Mouse (Mus musculus): ENCODE measurements around the gene Dcaf4.
A peak's percentile ranks its signal among the peaks of the same experiment; 100 is the strongest.

Dcaf4 gene

DNA sequence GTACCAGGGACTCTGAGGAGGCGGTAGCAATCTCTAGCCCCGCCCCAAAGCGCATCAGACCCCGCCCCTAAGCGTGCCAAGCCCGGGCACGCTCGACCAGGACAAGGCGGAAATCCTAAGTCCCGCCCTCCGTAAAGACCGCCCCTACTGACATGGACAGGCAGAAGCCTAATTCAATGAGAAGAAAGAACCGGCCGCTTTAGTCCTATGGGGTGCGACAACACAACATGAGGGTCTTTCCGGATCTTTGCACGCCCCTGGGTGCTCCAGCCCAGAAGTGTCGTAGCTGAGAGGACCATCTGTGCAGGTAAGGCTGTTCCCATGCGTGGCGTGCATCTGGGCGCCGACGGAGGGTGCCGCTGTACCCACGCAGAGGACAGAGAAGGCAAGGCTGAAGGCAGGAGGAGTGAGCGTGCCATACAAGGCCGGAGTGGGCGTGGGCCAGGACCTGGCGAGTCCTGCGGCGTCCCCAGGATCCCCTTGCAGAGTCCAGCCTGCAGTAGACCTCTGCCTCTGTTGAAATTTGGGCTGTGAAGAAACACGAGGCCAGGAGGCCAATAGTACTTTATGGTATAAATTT, at the start of gene Dcaf4:
TSS of gene Dcaf4 (plus strand) at position 156 of the 580 bp plus-strand sequence.
- DNase-seq (ENCODE audit: low read depth in 1 of 2, low spot score in 2 of 2), result peak; percentile 83 to 91

- DNase-seq (ENCODE audit: low read depth in 1 of 2, low spot score in 2 of 2), result no peak
Measured at GRCm38 (mm10) chr12:83471760-83472159, 48.5 kb upstream of the Dcaf4 start.

DNA sequence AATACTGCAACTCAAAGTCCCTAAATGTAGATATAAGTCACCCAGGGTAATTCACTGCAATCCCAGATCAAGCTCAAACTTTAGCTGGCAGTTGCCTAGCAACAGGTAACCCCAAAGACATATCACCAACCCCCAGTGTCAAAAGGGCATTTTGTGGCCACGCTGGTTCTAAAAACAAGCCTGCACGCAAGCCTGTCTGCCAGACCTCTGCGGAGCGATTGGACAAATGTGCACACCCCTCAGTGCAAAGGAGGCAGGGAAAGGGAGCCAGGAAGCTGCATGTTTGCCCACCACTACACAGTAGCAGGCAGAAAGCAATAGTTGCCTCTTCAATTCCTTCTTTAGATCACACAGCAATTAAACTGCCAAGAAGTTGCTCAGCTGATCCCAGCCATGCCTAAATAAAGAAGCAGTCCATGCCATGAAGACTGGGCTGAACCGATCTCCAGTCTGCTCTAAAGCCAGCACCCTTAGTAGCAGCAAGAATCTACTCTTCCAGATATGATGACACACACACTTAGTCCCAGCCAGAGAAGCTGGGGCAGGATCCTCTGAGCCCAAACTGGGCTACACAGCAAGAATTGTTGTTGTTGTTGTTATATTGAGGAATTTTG, 46.2 kb upstream of the Dcaf4 start:
- no peak for DNase-seq (ENCODE audit: low read depth in 1 of 2, low spot score in 2 of 2)

DNA sequence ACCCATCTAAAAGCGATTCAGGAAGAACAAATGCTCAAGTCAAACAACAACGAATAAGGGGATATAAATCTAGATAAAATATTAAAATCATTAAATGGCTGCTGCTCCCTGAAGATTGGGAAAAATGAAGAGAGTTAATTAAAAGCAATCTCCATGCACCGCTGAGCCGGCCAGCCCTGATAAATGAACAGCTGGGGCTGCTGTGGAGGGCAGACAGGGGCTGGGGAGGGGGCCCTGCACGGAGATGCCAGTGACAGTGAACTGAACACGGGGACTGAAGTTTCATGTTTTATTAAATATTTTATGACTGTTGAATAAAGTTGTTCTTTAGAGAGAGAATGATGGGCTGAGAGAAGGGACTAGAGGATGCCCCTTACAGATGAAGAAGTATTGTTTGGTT, 44.8 kb upstream of the Dcaf4 start:
- no peak for DNase-seq (ENCODE audit: low read depth in 1 of 2, low spot score in 2 of 2)

- DNase-seq (ENCODE audit: low read depth in 1 of 2, low spot score in 2 of 2), result no peak
Measured at GRCm38 (mm10) chr12:83476277-83476676, 44.0 kb upstream of the Dcaf4 start.

DNA sequence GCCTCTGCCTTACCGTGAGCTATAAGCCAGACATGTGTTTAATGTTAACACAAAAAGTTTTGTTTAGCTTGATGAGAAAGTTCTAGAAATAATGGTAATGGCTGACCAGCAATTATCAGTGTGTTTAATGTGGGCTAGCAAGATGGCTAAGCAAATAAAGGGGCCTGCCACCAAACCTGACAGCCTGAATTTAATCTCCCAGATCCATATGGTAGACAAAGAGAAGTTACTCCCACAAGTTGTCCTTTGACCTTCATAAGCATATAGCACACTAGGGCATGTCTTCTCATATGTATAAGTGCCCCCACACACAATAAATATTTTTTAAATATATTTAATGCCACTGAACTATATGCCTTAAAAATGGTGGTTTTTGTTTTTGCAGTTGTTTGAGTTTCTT, 41.1 kb upstream of the Dcaf4 start:
- no peak for DNase-seq (ENCODE audit: low read depth in 1 of 2, low spot score in 2 of 2)

DNA sequence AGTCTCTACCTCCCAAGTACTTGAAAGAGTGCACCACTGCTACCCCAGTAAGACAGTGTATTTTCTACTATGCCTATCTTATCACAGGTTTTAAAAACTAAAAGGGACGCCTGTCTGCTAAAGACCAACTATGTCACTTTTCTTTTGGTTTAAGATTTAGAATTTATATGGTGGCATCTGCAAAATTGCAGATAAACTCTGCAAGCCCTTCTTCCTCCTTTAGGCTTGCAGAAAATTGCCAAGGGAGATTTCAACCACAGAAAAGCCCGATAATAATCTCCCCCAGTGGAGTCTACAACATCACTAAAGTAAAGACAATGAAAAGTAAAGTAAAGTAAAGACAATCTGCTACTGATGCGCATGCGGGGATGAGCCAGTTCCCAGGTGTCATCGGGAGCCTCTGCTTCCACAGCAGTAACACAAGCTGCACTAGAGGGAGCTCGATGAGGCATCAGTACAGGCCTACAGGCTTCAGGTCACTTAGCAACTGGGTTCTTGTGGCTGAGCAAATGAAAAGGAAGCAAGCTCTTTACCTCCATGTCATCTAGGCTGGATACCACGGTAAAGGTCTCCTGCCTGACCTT, 40.4 kb upstream of the Dcaf4 start:
- no peak for DNase-seq (ENCODE audit: low read depth in 1 of 2, low spot score in 2 of 2)

GRCm38 (mm10) chr12:83481439-83481838, 38.8 kb upstream of the Dcaf4 start:
- no peak for DNase-seq (ENCODE audit: low read depth in 1 of 2, low spot score in 2 of 2)

- no peak for DNase-seq (ENCODE audit: low read depth in 1 of 2, low spot score in 2 of 2)
Measured at GRCm38 (mm10) chr12:83483653-83484052, 36.6 kb upstream of the Dcaf4 start.

DNA sequence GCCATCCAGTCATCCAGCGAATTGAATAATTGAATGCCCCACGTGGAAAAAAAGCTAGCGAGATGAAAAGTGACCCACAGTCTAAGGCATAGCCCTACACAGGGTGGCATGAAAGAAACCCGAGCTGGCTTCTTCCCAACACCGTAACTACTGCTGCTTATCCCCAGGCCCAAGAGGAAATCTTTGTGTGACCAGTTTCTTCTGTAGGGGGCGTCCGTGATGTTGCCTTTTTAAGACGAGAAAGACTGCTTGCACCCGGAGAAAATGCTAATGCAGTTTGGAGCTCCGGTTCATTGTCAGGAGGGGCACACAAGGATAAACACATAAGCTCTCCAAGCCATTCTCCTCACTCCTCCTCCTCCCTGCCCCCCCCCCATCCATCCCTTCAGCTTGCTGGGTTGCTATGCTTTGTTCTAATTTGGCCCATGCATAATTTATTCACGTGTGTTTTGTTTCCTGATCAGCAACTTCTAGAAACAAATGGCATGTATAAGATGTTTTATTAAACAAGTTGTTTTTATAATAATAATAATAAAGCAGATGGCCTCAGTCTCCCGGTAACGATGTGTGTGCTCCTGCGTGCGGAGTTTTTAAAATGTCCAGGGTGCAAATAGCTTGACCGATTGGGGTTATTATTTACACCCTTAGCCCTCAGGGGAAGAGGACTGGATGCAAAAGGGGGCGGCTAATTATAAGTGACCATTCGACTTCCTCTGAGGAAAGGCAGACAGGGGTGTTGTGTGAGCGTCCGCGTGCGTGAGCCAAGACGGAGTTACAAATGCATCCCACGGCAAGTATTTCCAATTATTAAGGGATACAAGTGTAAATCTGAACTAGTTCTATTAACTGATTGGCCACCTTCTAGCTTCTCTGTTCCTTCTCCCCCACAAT, 35.2 kb upstream of the Dcaf4 start:
- no peak for DNase-seq (ENCODE audit: low read depth in 1 of 2, low spot score in 2 of 2)

DNA sequence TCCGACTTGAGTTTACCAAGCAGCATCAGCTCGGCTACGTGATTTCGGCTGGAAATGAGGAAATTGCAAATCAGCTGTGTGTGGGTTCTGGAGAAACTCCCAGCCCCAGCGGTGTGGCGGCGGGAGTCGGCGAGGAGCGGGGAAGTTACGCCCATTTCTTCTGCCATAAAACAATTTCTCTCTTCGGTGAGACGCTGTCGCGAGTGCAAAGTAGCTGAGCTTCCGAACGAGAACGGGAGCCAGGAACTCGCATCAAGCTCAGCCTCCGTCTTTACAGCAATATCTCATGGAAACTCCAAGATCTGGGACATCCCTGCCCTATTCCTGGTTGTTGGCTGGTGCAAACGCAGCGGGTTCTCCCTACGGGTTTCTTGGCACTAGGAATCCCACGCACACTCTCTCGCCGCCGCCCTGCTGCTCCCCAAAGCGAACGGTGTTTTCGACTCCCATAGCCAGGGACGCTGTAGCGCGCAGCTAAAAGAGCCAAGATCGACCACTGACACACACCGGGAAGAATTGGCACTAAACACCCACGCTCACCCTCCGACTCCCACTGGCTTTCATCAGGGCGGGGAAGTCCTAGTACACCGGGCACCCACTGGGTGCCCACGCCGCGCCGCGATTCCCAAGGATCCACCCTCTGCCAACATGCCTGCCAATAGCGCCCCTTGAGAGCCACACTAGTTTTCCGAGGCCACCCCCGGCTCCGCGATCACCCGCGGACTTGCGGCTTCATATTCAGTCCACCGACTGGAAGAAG, 34.2 kb upstream of the Dcaf4 start:
- peak in 1 of 2 experiments; percentile 5 for DNase-seq (ENCODE audit: low read depth in 1 of 2, low spot score in 2 of 2)

DNA sequence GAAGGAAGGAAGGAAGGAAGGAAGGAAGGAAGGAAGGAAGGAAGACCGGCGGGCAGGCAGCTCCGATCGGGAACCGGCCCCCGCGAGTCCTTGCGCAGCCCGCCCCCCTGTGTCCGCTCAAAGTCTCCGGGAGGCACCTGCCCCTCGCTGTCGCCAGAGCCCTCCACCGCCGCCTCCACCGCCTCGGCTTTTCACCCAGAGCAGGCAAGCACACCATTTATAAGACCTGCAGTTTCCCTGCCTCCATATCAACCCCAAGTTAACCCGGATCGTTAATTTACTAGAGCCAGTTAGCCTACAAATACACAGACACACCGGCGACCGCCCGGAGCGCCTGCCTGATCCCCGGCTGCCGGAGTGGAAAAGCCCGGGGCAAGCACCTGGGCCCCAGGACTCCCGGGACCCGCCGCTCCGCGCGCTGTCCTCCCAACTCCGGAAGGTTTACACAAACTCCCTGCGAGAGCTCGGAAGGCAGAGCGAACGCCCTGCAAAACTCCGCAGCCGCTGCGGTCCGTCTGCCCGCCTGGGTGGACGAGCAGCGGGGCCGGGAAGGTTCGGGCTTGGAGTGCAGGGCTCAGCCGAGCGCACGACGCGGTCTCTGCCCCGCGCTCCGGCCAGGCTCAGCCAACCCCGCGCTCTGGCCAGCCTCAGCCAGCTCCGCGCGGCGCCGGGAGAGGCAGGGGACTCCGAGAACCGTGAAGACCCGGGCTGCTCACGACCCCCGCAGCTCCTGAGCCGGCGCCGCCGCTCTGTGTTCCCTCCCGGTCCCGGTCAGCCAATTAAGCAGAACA, 33.4 kb upstream of the Dcaf4 start:
- DNase-seq (ENCODE audit: low read depth in 1 of 2, low spot score in 2 of 2), result no peak

DNA sequence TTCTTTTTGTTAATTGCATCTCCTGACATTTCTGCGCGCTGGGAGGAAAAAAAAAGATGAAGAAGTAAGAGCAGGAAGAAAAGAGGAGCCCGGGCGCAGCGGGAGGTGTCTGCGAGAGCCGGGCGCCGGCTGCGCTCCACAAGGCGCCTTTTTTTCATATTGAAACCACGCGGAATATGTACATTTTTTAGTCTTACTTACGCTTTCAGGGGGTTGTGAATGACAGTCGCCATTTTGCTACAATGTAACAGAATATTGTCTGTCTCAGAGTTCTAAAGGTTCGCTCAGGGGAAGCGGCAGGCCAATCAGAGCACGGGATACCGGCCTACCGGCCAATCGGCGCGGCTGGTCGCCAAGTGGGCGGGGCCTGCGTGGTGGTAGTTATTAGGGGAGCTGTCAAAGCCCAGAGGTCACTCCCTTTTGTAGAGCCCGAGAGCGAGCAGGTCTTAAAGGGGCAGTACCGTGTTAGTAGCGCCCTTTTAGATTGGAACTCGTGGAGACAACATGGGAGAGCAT, 32.7 kb upstream of the Dcaf4 start, which contains the start of gene Dpf3:
TSS of gene Dpf3 (minus strand) at position 241 of the 516 bp plus-strand sequence.
- DNase-seq (ENCODE audit: low read depth in 1 of 2, low spot score in 2 of 2), result peak; percentile 87 to 90

- no peak for DNase-seq (ENCODE audit: low read depth in 1 of 2, low spot score in 2 of 2)
Measured at GRCm38 (mm10) chr12:83488211-83488941, 31.9 kb upstream of the Dcaf4 start.

DNA sequence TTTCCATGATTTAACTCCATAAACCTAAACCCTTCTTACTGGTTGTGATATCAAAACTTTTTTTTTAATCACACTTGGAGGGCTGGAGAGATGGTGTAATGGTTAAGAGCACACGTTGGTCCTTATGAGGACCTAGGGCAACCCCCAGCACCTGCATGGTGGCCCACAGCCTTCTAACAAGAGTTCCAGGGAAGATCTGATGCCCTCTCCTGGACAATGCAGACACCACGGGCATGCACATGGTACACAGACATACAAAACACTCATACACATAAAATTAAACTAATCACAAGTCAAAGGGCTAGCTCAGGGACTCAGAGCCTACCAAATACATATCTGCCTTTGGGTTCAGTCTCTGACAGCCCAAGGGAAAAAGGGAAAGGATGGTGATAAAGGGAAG, 30.5 kb upstream of the Dcaf4 start:
- no peak for DNase-seq (ENCODE audit: low read depth in 1 of 2, low spot score in 2 of 2)

- no peak for DNase-seq (ENCODE audit: low read depth in 1 of 2, low spot score in 2 of 2)
Measured at GRCm38 (mm10) chr12:83491609-83492008, 28.7 kb upstream of the Dcaf4 start.

GRCm38 (mm10) chr12:83492808-83493207, 27.5 kb upstream of the Dcaf4 start:
- DNase-seq (ENCODE audit: low read depth in 1 of 2, low spot score in 2 of 2), result no peak

GRCm38 (mm10) chr12:83494196-83494595, 26.1 kb upstream of the Dcaf4 start:
- DNase-seq (ENCODE audit: low read depth in 1 of 2, low spot score in 2 of 2), result no peak

DNA sequence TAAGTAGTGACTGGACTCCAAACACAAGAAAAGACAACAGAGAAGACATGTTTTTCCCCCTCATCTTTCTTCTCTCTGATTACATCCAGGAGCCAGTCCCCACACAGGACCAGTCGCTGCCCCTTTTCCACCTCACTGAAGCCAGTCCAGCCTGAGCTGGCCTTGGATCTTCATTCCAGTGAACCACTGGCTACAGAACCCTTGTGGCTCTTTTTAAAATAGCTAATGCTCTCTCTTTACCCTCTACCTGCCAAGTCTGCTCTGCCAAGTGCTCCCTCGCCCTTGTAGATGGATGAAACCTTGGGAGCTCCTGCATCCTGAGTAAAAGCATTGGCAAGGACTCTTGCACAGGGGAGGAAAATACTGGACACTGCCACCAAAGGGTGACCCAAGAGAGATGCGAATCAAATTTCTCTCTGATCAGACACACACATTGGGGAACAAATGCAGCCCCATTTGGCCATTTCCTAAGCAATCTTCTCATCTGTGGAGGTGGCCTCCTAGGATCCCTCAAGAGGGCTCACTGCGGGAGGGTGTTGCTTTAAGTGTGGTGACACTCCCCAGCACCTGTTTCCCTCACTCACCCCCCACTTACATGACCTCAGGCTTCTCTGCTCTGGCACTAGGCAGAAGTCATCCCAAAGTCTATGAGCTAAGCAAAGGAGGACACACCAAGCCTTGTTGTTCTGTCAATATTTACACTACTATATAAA, 24.9 kb upstream of the Dcaf4 start:
- no peak for DNase-seq (ENCODE audit: low read depth in 1 of 2, low spot score in 2 of 2)

Data from monocyte, adult 2 months (primary cell).